Mouse (Mus musculus) lung, adult 18-20 months (tissue): ENCODE results near the gene Cst7.
A peak's percentile ranks its signal among the peaks of the same experiment; 100 is the strongest.
"Not testable (repeated sequence)": the region's sequence is repeated elsewhere in the genome, so short reads cannot be mapped to it uniquely, and the experiment has no call there.

ENCODE experiments used
- DNase-seq, 2 experiments: peaks; one replicate each; pipeline ENCODE4 v3.0.0; 2022; ENCODE audit warnings: mixed read lengths in 2 of 2

Cst7 gene

GRCm38 (mm10) chr2:150569847-150570590 lies at the start of gene Cst7:
Gene Cst7, plus strand, starts transcription at chr2:150570415.
- no peak for DNase-seq

GRCm38 (mm10) chr2:150525703-150526207 lies 44.5 kb upstream of the Cst7 start:
- no peak for DNase-seq

GRCm38 (mm10) chr2:150549576-150549975 lies 20.6 kb upstream of the Cst7 start:
- not testable (repeated sequence) for DNase-seq

GRCm38 (mm10) chr2:150558568-150558967 lies 11.6 kb upstream of the Cst7 start:
- DNase-seq, result peak in 1 of 2 experiments; percentile 9

- DNase-seq, result no peak
Measured at GRCm38 (mm10) chr2:150567051-150567450, 3.2 kb upstream of the Cst7 start.

- no peak for DNase-seq
Measured at GRCm38 (mm10) chr2:150570761-150571160, 546 bp downstream of the Cst7 start.

GRCm38 (mm10) chr2:150572463-150572862 lies 2.2 kb downstream of the Cst7 start:
- DNase-seq, result no peak

GRCm38 (mm10) chr2:150576256-150576655 lies 6.0 kb downstream of the Cst7 start:
- DNase-seq, result no peak

GRCm38 (mm10) chr2:150578603-150579002 lies 8.4 kb downstream of the Cst7 start:
- DNase-seq, result no peak

- DNase-seq, result no peak
Measured at GRCm38 (mm10) chr2:150579628-150580027, 9.4 kb downstream of the Cst7 start.

GRCm38 (mm10) chr2:150589076-150589475 lies 18.9 kb downstream of the Cst7 start:
- DNase-seq, result no peak

- peak; percentile 56 to 71 for DNase-seq
Measured at GRCm38 (mm10) chr2:150595411-150596190, 25.4 kb downstream of the Cst7 start.

GRCm38 (mm10) chr2:150600263-150600662 lies 30.0 kb downstream of the Cst7 start:
- no peak for DNase-seq

- DNase-seq, result no peak
Measured at GRCm38 (mm10) chr2:150602166-150602565, 32.0 kb downstream of the Cst7 start.

GRCm38 (mm10) chr2:150604802-150605201 lies 34.6 kb downstream of the Cst7 start:
- DNase-seq, result no peak

GRCm38 (mm10) chr2:150607086-150607485 lies 36.9 kb downstream of the Cst7 start:
- peak; percentile 42 to 53 for DNase-seq

GRCm38 (mm10) chr2:150608087-150608799 lies 38.0 kb downstream of the Cst7 start, which contains the start of gene Apmap:
Gene Apmap, minus strand, starts transcription at chr2:150608567.
- peak; percentile 95 to 97 for DNase-seq

- DNase-seq, result peak; percentile 31 to 73
Measured at GRCm38 (mm10) chr2:150608872-150609560, 38.8 kb downstream of the Cst7 start.

GRCm38 (mm10) chr2:150610097-150610496 lies 39.9 kb downstream of the Cst7 start:
- no peak for DNase-seq

- DNase-seq, result no peak
Measured at GRCm38 (mm10) chr2:150621698-150622097, 51.5 kb downstream of the Cst7 start.

GRCm38 (mm10) chr2:150623957-150624356 lies 53.7 kb downstream of the Cst7 start:
- peak; percentile 31 to 74 for DNase-seq

- no peak for DNase-seq
Measured at GRCm38 (mm10) chr2:150624926-150625325, 54.7 kb downstream of the Cst7 start.
